Mouse (Mus musculus) layer of hippocampus, adult 9-11 months (tissue): Measurements from ENCODE around the gene Gm7257.

Experiments used
- DNase-seq: peaks from one replicate; pipeline ENCODE4 v3.0.0; 2022

Gm7257 gene

GRCm38 (mm10) chr9:36431584-36431983 is at the start of gene Gm7257:
Gm7257 (plus strand) TSS chr9:36431884.
- no peak for DNase-seq

GRCm38 (mm10) chr9:36402991-36403390 is 28.7 kb upstream of the Gm7257 start:
- no peak for DNase-seq

GRCm38 (mm10) chr9:36435051-36435764 is 3.5 kb downstream of the Gm7257 start:
- no peak for DNase-seq

GRCm38 (mm10) chr9:36475338-36475737 is 43.7 kb downstream of the Gm7257 start, which contains the start of gene Gm9513:
Gm9513 (plus strand) TSS chr9:36475638.
- no peak for DNase-seq
